Comparison of ENCODE assay signal across 9 mouse cellular contexts in genomic region chr12:112091054-112091453, GRCm38 (mm10). TPM values are rescaled to one million over a fixed set of nuclear protein-coding genes. Genes with fewer than 3 reads are reported as not detected.
A peak's percentile ranks its signal among the peaks of the same experiment; 100 is the strongest.
DNase-seq lines count a peak whose midpoint lies in the region; ATAC-seq and TF ChIP-seq lines count a peak whose summit lies in the region.
"Had no signal": no experiment of that assay in that cellular context is flagged by ENCODE, and none has a peak within 500 bp of the region (broad histone marks: within the 10 kb centered on the region; RNA-seq: fewer than 3 reads in every experiment).

No protein-coding gene starts in this region.

- peak; percentile 72; the same call in 1 of the 2 replicates for ATAC-seq in intestine, embryonic 15.5 days

- no peaks in the 10 kb centered on the region for H3K9me3 ChIP-seq in intestine, embryonic 15.5 days
- H3K9me3 ChIP-seq in midbrain, embryonic 10.5 days (replicated peaks): no peaks in the 10 kb centered on the region
- H3K9me3 ChIP-seq: stomach, embryonic 15.5 days had no signal

- no peak overlapping the region for H3K4me2 ChIP-seq in intestine, embryonic 15.5 days (replicated peaks)
- H3K4me2 ChIP-seq: stomach, embryonic 15.5 days had no signal

- H3K27ac ChIP-seq in intestine, embryonic 15.5 days: no peak overlapping the region
- no peak overlapping the region for H3K27ac ChIP-seq in midbrain, embryonic 10.5 days (replicated peaks)
- no peak overlapping the region for H3K27ac ChIP-seq in small intestine, adult 2 months (ENCODE audit: insufficient read depth, low read depth, low read length)
- H3K27ac ChIP-seq: stomach, embryonic 15.5 days had no signal

- no peaks in the 10 kb centered on the region for H3K36me3 ChIP-seq in intestine, embryonic 15.5 days
- no peaks in the 10 kb centered on the region for H3K36me3 ChIP-seq in midbrain, embryonic 10.5 days
- no peaks in the 10 kb centered on the region for H3K36me3 ChIP-seq in small intestine, adult 2 months (ENCODE audit: control insufficient read depth, insufficient read depth, low read length)
- H3K36me3 ChIP-seq: stomach, embryonic 15.5 days had no signal

- no peak for TF ChIP-seq POLR2A in small intestine, adult 2 months (IDR thresholded peaks at IDR 0.05; ENCODE audit: low read depth, low read length)

- H3K27me3 ChIP-seq in intestine, embryonic 15.5 days (replicated peaks): 0 out of 2 replicates have a peak, but pooled peaks cover 8% of the 10 kb centered on the region
- H3K27me3 ChIP-seq in midbrain, embryonic 10.5 days (ENCODE audit: low read depth, poor library complexity, severe bottlenecking): peaks cover 5% of the 10 kb centered on the region; the same call in 1 of the 2 replicates
- no peaks in the 10 kb centered on the region for H3K27me3 ChIP-seq in small intestine, adult 2 months (ENCODE audit: control insufficient read depth, insufficient read depth, low read length)
- H3K27me3 ChIP-seq: stomach, embryonic 15.5 days had no signal

- WGBS in intestine, embryonic 15.5 days: 8% methylated on average over 12 of the region's 12 CpGs
- 12% methylated on average over 12 of the region's 12 CpGs for WGBS in midbrain, embryonic 10.5 days
- 4% methylated on average over 12 of the region's 12 CpGs for WGBS in small intestine, adult 2 months

- no peak overlapping the region for H3K9ac ChIP-seq in intestine, embryonic 15.5 days
- H3K9ac ChIP-seq: stomach, embryonic 15.5 days had no signal

- H3K4me3 ChIP-seq in intestine, embryonic 15.5 days (replicated peaks): no peak overlapping the region
- no peak overlapping the region for H3K4me3 ChIP-seq in midbrain, embryonic 10.5 days
- no peak overlapping the region for H3K4me3 ChIP-seq in small intestine, adult 2 months (ENCODE audit: low read depth, low read length)
- H3K4me3 ChIP-seq: stomach, embryonic 15.5 days had no signal

- no peaks in the 10 kb centered on the region for H3K4me1 ChIP-seq in intestine, embryonic 15.5 days (replicated peaks)
- H3K4me1 ChIP-seq in midbrain, embryonic 10.5 days: no peaks in the 10 kb centered on the region
- peaks cover under 1% of the 10 kb centered on the region; the same call in 1 of the 2 replicates for H3K4me1 ChIP-seq in small intestine, adult 2 months (ENCODE audit: control insufficient read depth, insufficient read depth, insufficient read length, low read length)

- intact Hi-C loops in gastrocnemius, postnatal 36 days (cut with DNase I): loop anchor here (1.0 kb wide), 1 partner anchor 14 kb away; no protein-coding TSS in a partner anchor

- DNase-seq in urinary bladder, postnatal 14 days (ENCODE audit: low spot score): peak; percentile 62
- no peak for DNase-seq in urinary bladder, postnatal 10 days (ENCODE audit: low spot score)
- DNase-seq in embryo, embryonic 10.5 days (ENCODE audit: low spot score): peak; percentile 89
- peak; percentile 32 to 55 for DNase-seq in gastrocnemius, postnatal 36 days
- peak; percentile 56 to 60 for DNase-seq in left cerebral cortex, adult 8-10 months (ENCODE audit: low spot score in 2 of 2)
- peak; percentile 60 for DNase-seq in midbrain, embryonic 10.5 days (ENCODE audit: low spot score)

- TF ChIP-seq CTCF in small intestine, adult 2 months (IDR thresholded peaks at IDR 0.05; ENCODE audit: extremely low read depth, insufficient read length, insufficient replicate concordance, low read depth, low read length): peak; percentile 74; the same call in 1 of the 2 replicates

RNA-seq across cellular contexts. Expression of gene Aspg, which starts 15.4 kb away (rescaled TPM):
- total RNA-seq in gastrocnemius, postnatal 36 days (2021): under 1 TPM in 1 of 2 experiments, not detected in 1; 0.20 TPM
- polyA plus RNA-seq in intestine, embryonic 15.5 days (2015; fragmentation: Nextera tagmentation; extraction: Ambion mirVana): 26.8 and 31.8 TPM in 2 replicates
- total RNA-seq in left cerebral cortex, adult 8-10 months (2022): 1 to 10 TPM; 1.8 to 8.5 (median 4.9) TPM
- 1.3 and 1.5 TPM in 2 replicates for polyA plus RNA-seq in midbrain, embryonic 10.5 days (2016; fragmentation: Nextera tagmentation; extraction: Ambion mirVana)
- polyA plus RNA-seq in small intestine, adult 2 months (2012; rRNA removed): 2.4 and 14.5 TPM in 2 replicates

RNA-seq across cellular contexts. Expression of gene Kif26a, which starts 55.0 kb away (rescaled TPM):
- total RNA-seq in gastrocnemius, postnatal 36 days (2021): 1 to 10 TPM; 4.0 to 4.7 TPM
- 2.9 and 3.0 TPM in 2 replicates for polyA plus RNA-seq in intestine, embryonic 15.5 days (2015; fragmentation: Nextera tagmentation; extraction: Ambion mirVana)
- total RNA-seq in left cerebral cortex, adult 8-10 months (2022): 1 to 10 TPM; 4.8 to 5.7 (median 5.1) TPM
- polyA plus RNA-seq in midbrain, embryonic 10.5 days (2016; fragmentation: Nextera tagmentation; extraction: Ambion mirVana): 3.3 and 4.7 TPM in 2 replicates
- 2.1 and 2.7 TPM in 2 replicates for polyA plus RNA-seq in small intestine, adult 2 months (2012; rRNA removed)
